In the genomic region with DNA sequence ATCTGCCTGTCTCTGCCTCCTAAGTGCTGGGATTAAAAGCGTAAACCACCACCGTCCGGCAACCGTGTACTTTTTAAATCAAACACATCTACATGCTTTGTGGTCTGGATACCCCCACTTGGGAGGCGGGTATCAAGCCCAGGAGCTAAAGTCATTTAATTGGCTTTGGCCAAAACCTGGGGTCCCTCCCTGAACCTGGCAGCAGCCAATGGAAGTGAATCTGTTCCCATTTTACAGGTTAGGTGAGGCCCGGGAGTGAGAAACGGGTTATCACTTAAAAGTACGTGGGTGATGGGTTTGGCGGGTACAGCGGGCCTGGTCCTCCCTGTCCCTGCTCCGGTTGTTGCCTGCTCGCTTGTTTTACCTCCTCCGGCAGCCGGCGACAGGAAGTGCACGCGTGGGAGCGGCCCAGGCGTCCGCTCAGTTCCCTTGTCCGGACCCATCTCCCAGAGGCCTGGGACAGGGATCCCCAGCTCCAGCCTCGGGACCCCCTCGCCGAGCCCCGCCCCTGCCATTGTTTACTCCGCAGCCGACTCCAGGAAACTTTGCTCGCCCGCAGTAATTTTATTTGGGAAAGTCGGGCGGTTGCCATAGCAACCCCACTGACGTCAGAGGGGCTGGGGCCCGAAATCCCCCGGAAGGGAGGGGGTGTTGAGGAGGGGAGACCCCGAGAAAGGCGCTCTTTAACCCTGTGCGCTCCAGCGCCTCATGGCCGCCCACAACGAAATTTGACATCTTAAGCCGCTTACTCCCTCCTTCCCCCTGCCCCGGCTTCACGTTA, we compare ENCODE assay signal across 8 mouse cellular contexts. TPM values are rescaled to one million over a fixed set of nuclear protein-coding genes. Genes with fewer than 3 reads are reported as not detected.
DNase-seq lines count a peak whose midpoint lies in the region; ATAC-seq and TF ChIP-seq lines count a peak whose summit lies in the region.

No protein-coding gene starts in this region.

- H3K4me3 ChIP-seq in MEL (ENCODE audit: control insufficient read depth in 1 of 2, insufficient read depth in 1 of 2, low read depth in 2 of 2, low read length in 2 of 2), result peak overlapping the region; percentile 58 to 68
- peak overlapping the region; percentile 75 for H3K4me3 ChIP-seq in gastrocnemius, adult 2 months
- H3K4me3 ChIP-seq in hindbrain, embryonic 15.5 days, result peak overlapping the region; percentile 47
- H3K4me3 ChIP-seq in megakaryocyte, embryonic 14.5 days (replicated peaks), result peak overlapping the region; percentile 94

- ATAC-seq in hindbrain, embryonic 15.5 days (ENCODE audit: low FRiP score, low read depth), result peak; percentile 29

- TF ChIP-seq POLR2A in MEL (IDR thresholded peaks at IDR 0.05; ENCODE audit: control insufficient read depth in 1 of 2, insufficient read depth in 1 of 2, low read depth in 1 of 2, low read length in 2 of 2, poor library complexity in 1 of 2), result no peak

- peaks cover 1 to 24% of the 10 kb centered on the region in 2 experiments for H3K4me1 ChIP-seq in MEL (ENCODE audit: control insufficient read depth in 1 of 2, insufficient read depth in 2 of 2, low read length in 2 of 2)
- H3K4me1 ChIP-seq in hindbrain, embryonic 15.5 days (replicated peaks), result peaks cover 53% of the 10 kb centered on the region
- H3K4me1 ChIP-seq in megakaryocyte, embryonic 14.5 days, result peaks cover 64% of the 10 kb centered on the region

- no peaks in the 10 kb centered on the region for H3K9me3 ChIP-seq in MEL (replicated peaks; ENCODE audit: insufficient read depth, low read length)
- H3K9me3 ChIP-seq in hindbrain, embryonic 15.5 days, result no peaks in the 10 kb centered on the region
- no peaks in the 10 kb centered on the region for H3K9me3 ChIP-seq in megakaryocyte, embryonic 14.5 days

- intact Hi-C loops in gastrocnemius, adult 2 months (cut with DNase I), result no loop called here
- intact Hi-C loops in left cerebral cortex, postnatal 14 days (cut with DNase I), result no loop called here

- H3K27ac ChIP-seq in MEL (ENCODE audit: control insufficient read depth, low read depth, low read length), result peak overlapping the region; percentile 44
- peak overlapping the region; percentile 97 for H3K27ac ChIP-seq in gastrocnemius, adult 2 months
- H3K27ac ChIP-seq in hindbrain, embryonic 15.5 days (replicated peaks), result peak overlapping the region; percentile 78

- peaks cover 0 to 7% of the 10 kb centered on the region in 2 experiments; a peak in 2 of 4 replicates for H3K36me3 ChIP-seq in MEL (ENCODE audit: control insufficient read depth in 1 of 2, insufficient read depth in 2 of 2, low read length in 2 of 2)
- H3K36me3 ChIP-seq in hindbrain, embryonic 15.5 days, result no peaks in the 10 kb centered on the region
- peaks cover 11% of the 10 kb centered on the region for H3K36me3 ChIP-seq in megakaryocyte, embryonic 14.5 days (replicated peaks; ENCODE audit: low read length)

- TF ChIP-seq CTCF in MEL (IDR thresholded peaks at IDR 0.05 in 2 of 3, conservative IDR thresholded peaks at IDR 0.05 in 1 of 3; ENCODE audit: control insufficient read depth in 1 of 3, insufficient read depth in 1 of 3, low read depth in 2 of 3, low read length in 3 of 3, poor library complexity in 1 of 3, severe bottlenecking in 1 of 3), result no peak
- no peak for TF ChIP-seq CTCF in gastrocnemius, adult 2 months (IDR thresholded peaks at IDR 0.05)

- no peak for TF ChIP-seq RAD21 in MEL (IDR thresholded peaks at IDR 0.05; ENCODE audit: low read depth, low read length)

- peaks cover 3% of the 10 kb centered on the region; the same call in 1 of the 2 replicates for H3K79me2 ChIP-seq in MEL (ENCODE audit: control insufficient read depth, insufficient read depth, low read length, poor library complexity)

- DNase-seq in MEL (ENCODE audit: low read depth, low spot score), result peak; percentile 68
- DNase-seq in brain, embryonic 18.5 days (ENCODE audit: low read depth, low spot score), result peak; percentile 76
- peak; percentile 91 for DNase-seq in gastrocnemius, adult 2 months
- peak; percentile 72 to 78 for DNase-seq in left cerebral cortex, postnatal 14 days (ENCODE audit: low spot score in 2 of 2)
- peak; percentile 67 to 77 for DNase-seq in right cerebral cortex, adult 2 months (ENCODE audit: low spot score in 2 of 2)
- peak; percentile 83 to 91 for DNase-seq in urinary bladder, postnatal 4 days (ENCODE audit: low spot score in 2 of 2)

- H3K4me2 ChIP-seq in hindbrain, embryonic 15.5 days, result peak overlapping the region; percentile 73

- no peaks in the 10 kb centered on the region for H3K27me3 ChIP-seq in MEL (ENCODE audit: control insufficient read depth in 1 of 2, insufficient read depth in 2 of 2, low read length in 2 of 2)
- H3K27me3 ChIP-seq in hindbrain, embryonic 15.5 days, result 0 out of 2 replicates have a peak, but pooled peaks cover 3% of the 10 kb centered on the region
- no peaks in the 10 kb centered on the region for H3K27me3 ChIP-seq in megakaryocyte, embryonic 14.5 days (replicated peaks)

- H3K9ac ChIP-seq in MEL (ENCODE audit: control insufficient read depth, low read depth, low read length, poor library complexity, severe bottlenecking), result peak overlapping the region; percentile 65
- H3K9ac ChIP-seq in hindbrain, embryonic 15.5 days, result peak overlapping the region; percentile 23; the same call in 1 of the 2 replicates

- no peak for TF ChIP-seq EP300 in MEL (IDR thresholded peaks at IDR 0.05; ENCODE audit: low read depth in 1 of 2, low read length in 2 of 2)

- WGBS in hindbrain, embryonic 15.5 days, result 3% methylated on average over 43 of the region's 43 CpGs

TF ChIP-seq in MEL, 35 proteins besides CTCF, POLR2A, EP300 and RAD21:
- peak; percentile 39 for TF ChIP-seq HCFC1 (IDR thresholded peaks at IDR 0.05; ENCODE audit: low read depth, low read length)
- TF ChIP-seq MAZ (IDR thresholded peaks at IDR 0.05; ENCODE audit: low read depth, low read length), result peak; percentile 68; the same call in 1 of the 2 replicates
- no peak for TF ChIP-seq BHLHE40 (IDR thresholded peaks at IDR 0.05; ENCODE audit: borderline replicate concordance, low read depth, low read length)
- TF ChIP-seq ZC3H11A (IDR thresholded peaks at IDR 0.05; ENCODE audit: low read depth, low read length), result no peak

RNA-seq across cellular contexts. Expression of gene Nanos3, which starts 12.3 kb away (rescaled TPM):
- 0.56 and 2.0 TPM in 2 replicates for total RNA-seq in MEL (2012; rRNA removed)
- 1 to 10 TPM in 1 of 2 experiments, not detected in 1; 1.7 TPM for polyA plus RNA-seq in MEL (2012; ENCODE audit: insufficient read depth in 1 of 2, insufficient read length in 2 of 2, low read depth in 1 of 2, low replicate concordance in 2 of 2, missing spikeins in 1 of 2)
- total RNA-seq in gastrocnemius, adult 2 months (2021), result not detected
- 8.0 and 8.7 TPM in 2 replicates for polyA plus RNA-seq in hindbrain, embryonic 15.5 days (2015; fragmentation: Nextera tagmentation; extraction: Ambion mirVana)
- total RNA-seq in left cerebral cortex, postnatal 14 days (2021), result 1 to 10 TPM; 2.7 to 4.6 TPM
- 0.87 TPM in 1 of 2 replicates, not detected in the other for polyA plus RNA-seq in megakaryocyte, embryonic 14.5 days (2012; ENCODE audit: insufficient read depth, low replicate concordance)

RNA-seq across cellular contexts. Expression of gene Zswim4, which starts 39.5 kb away (rescaled TPM):
- 3.6 and 4.4 TPM in 2 replicates for total RNA-seq in MEL (2012; rRNA removed)
- 1 to 10 TPM in 1 of 2 experiments, not detected in 1; 7.4 TPM for polyA plus RNA-seq in MEL (2012; ENCODE audit: insufficient read depth in 1 of 2, insufficient read length in 2 of 2, low read depth in 1 of 2, low replicate concordance in 2 of 2, missing spikeins in 1 of 2)
- total RNA-seq in gastrocnemius, adult 2 months (2021), result 1 to 10 TPM; 5.2 to 8.6 TPM
- polyA plus RNA-seq in hindbrain, embryonic 15.5 days (2015; fragmentation: Nextera tagmentation; extraction: Ambion mirVana), result 23.3 and 24.9 TPM in 2 replicates
- 10 to 100 TPM; 14.1 to 15.0 TPM for total RNA-seq in left cerebral cortex, postnatal 14 days (2021)
- polyA plus RNA-seq in megakaryocyte, embryonic 14.5 days (2012; ENCODE audit: insufficient read depth, low replicate concordance), result 14.1 and 16.0 TPM in 2 replicates

RNA-seq across cellular contexts. Expression of gene 4930432K21Rik, which starts 49.5 kb away (rescaled TPM):
- 1.3 and 2.2 TPM in 2 replicates for total RNA-seq in MEL (2012; rRNA removed)
- polyA plus RNA-seq in MEL (2012; ENCODE audit: insufficient read depth in 1 of 2, insufficient read length in 2 of 2, low read depth in 1 of 2, low replicate concordance in 2 of 2, missing spikeins in 1 of 2), result 1 to 10 TPM in 1 of 2 experiments, not detected in 1; 3.0 TPM
- total RNA-seq in gastrocnemius, adult 2 months (2021), result under 1 TPM; 0.28 to 0.50 TPM
- polyA plus RNA-seq in hindbrain, embryonic 15.5 days (2015; fragmentation: Nextera tagmentation; extraction: Ambion mirVana), result 2.3 and 2.8 TPM in 2 replicates
- 1 to 10 TPM; 1.5 to 3.5 TPM for total RNA-seq in left cerebral cortex, postnatal 14 days (2021)
- polyA plus RNA-seq in megakaryocyte, embryonic 14.5 days (2012; ENCODE audit: insufficient read depth, low replicate concordance), result 0.72 TPM in 1 of 2 replicates, not detected in the other

RNA-seq across cellular contexts. Expression of gene Cc2d1a, which starts 49.6 kb away (rescaled TPM):
- total RNA-seq in MEL (2012; rRNA removed), result 7.3 and 9.1 TPM in 2 replicates
- 10 to 100 TPM in 1 of 2 experiments, not detected in 1; 18.7 TPM for polyA plus RNA-seq in MEL (2012; ENCODE audit: insufficient read depth in 1 of 2, insufficient read length in 2 of 2, low read depth in 1 of 2, low replicate concordance in 2 of 2, missing spikeins in 1 of 2)
- 10 to 100 TPM; 16.8 to 18.6 TPM for total RNA-seq in gastrocnemius, adult 2 months (2021)
- polyA plus RNA-seq in hindbrain, embryonic 15.5 days (2015; fragmentation: Nextera tagmentation; extraction: Ambion mirVana), result 41.5 and 47.1 TPM in 2 replicates
- total RNA-seq in left cerebral cortex, postnatal 14 days (2021), result 10 to 100 TPM; 56.4 to 58.3 TPM
- 28.0 and 32.7 TPM in 2 replicates for polyA plus RNA-seq in megakaryocyte, embryonic 14.5 days (2012; ENCODE audit: insufficient read depth, low replicate concordance)

RNA-seq across cellular contexts. Expression of gene D8Ertd738e, which starts 52.2 kb away (rescaled TPM):
- total RNA-seq in MEL (2012; rRNA removed), result 159 and 164 TPM in 2 replicates
- polyA plus RNA-seq in MEL (2012; ENCODE audit: insufficient read depth in 1 of 2, insufficient read length in 2 of 2, low read depth in 1 of 2, low replicate concordance in 2 of 2, missing spikeins in 1 of 2), result 100 to 1,000 TPM in 1 of 2 experiments, not detected in 1; 149 TPM
- total RNA-seq in gastrocnemius, adult 2 months (2021), result 100 to 1,000 TPM; 187 to 222 TPM
- 245 and 260 TPM in 2 replicates for polyA plus RNA-seq in hindbrain, embryonic 15.5 days (2015; fragmentation: Nextera tagmentation; extraction: Ambion mirVana)
- 100 to 1,000 TPM; 140 to 144 TPM for total RNA-seq in left cerebral cortex, postnatal 14 days (2021)
- polyA plus RNA-seq in megakaryocyte, embryonic 14.5 days (2012; ENCODE audit: insufficient read depth, low replicate concordance), result 80.4 and 326 TPM in 2 replicates

Comparison
In these comparisons a context has a peak if more than half of its experiments do, and no peak if none do; other contexts are left out.
1. Peak in every context shown above with its lines: DNase-seq, ATAC-seq, H3K4me3 ChIP-seq and H3K27ac ChIP-seq.
2. H3K27ac ChIP-seq: peak in every context shown above with its lines; median percentile 97 in gastrocnemius, adult 2 months; 78 in hindbrain, embryonic 15.5 days; 44 in MEL.